Mouse (Mus musculus): Measurements from ENCODE around the gene Rffl. TPM values are rescaled to one million over a fixed set of nuclear protein-coding genes. Genes with fewer than 3 reads are reported as not detected.

Rffl gene
- total RNA-seq (2023) = 10 to 100 TPM; 59.5 to 67.4 TPM

DNA sequence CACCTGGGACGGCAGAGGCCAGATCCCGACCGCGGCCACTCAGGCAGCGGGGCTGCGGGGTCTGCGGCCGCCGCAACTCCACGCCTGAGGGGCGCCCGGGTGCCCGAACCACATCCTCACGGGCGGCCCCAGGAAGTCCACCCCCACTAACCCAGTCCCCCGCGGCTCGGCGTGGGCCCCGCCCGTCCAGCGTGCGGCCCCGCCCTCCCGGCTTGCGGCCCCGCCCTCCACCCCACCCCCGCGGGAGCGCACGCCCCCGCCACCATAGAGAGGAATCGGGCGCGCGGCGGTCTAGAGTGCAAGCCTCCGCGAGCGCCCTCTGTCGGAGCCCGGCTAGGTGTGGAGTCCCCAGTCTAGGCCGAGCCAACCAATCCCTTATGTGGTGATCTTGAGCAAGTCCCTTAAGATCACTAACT lies at the start of gene Rffl:
Gene Rffl, minus strand, starts transcription at position 180 of the 416 bp plus-strand sequence.

DNA sequence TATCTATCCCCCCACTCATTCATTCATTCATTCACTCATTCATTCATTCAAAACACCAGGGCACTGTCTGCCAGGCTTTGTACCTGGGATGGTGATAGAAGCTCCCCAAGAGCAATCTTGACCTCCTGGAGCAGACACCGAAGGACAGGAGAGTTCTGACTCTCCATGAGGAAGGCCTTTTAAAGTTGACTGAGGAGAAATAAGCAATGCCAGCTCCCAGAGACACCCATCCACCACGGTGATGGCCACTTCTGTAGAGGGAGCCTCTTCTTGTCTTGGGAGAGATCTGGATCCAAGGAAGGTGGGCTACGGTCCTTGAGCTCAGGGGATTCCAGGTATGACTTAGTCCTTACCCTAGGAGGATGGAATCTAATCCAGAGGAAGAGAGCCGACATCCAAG lies 39.2 kb upstream of the Rffl start, which contains the start of gene Unc45b:
Gene Unc45b, plus strand, starts transcription at position 301 of the 400 bp plus-strand sequence.

DNA sequence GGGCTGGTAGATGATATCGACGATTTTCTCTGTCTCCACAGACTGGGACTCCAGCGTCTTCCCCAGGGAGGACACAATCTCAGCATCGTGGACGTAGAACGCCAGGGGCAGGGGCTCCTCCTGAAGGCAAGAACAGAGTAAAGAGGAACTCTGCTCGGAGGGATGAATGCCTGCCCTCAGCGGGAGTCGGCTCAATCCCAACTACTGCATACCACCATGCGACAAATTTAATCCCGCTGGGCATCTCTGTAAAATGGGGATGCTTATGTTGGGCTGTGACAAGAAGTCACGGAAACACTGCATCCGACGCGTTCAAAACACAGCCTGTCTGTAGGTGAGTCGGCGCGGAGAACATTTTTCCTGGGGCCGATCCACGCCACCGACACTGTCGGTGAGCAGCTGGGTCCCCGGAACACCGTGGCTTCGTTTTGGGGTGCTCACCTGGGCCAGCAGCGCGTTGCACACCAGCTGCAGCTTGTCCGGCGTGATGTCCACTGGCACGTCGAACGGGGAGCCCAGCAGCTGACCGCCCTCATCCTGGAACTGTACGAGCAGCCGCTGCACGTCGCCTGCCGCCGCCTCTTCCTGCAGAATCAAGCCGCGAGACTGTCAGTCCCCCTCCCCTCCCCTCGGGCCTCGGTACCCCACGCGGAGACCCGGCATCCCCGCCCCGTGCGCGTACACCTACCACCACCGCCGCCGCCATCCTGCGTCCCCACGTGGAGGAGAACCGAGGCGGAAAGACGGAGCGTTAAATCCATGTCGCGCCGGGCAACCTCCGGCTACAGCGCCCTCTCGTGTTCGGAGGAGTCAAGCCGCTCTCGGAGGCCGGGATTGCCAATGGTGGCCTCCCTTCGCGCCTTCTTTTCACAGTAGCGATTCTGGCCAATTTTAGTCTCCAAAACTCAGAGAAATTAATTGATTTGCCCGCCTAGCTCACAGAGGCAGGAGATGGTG lies 36.9 kb upstream of the Rffl start, which contains the start of gene Nle1:
Gene Nle1, minus strand, starts transcription at position 761 of the 957 bp plus-strand sequence.

DNA sequence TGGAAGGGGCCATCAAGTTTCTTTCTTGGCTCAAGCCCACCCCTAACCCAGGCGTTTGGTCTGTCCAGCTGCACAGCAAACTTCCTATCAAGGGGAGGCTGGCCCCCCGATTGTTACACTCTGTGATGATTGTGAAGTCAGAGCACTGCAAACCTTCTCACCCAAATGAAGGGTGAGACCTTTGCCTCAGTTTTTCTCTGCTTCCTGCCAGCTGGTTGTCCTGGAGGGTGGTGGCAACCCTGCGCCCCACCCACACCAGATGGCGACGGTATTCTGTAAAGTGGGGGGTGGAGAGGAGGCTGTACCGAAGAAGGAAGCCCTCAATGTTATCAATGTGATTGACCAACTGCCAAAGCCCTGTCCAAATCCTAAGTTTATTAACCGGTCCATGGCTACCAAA lies 20.9 kb upstream of the Rffl start, which contains the start of gene Fndc8:
Gene Fndc8, plus strand, starts transcription at position 189 of the 400 bp plus-strand sequence.

DNA sequence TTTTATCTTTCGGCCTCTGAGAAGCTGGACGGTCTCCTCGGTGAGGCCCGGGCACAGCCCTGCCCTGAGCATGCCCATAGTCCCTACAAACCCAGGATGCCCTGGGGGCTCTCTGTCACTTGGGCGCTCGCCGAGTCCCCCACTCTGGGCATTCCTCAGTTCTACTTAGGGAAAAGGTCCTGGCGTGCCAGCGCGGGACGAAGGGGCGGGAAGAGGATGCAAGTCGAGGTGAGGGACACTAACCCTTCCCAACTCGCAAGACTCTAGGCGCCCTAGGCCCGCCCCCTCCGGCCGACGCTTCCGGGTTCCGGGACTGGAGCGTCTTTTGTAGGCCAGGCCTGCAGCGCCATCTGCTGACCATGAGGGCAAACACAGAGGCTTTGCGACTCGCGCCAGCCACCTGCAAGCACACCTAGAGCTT lies 19.3 kb upstream of the Rffl start, which contains the start of gene Rad51d:
Gene Rad51d, minus strand, starts transcription at position 273 of the 421 bp plus-strand sequence.

DNA sequence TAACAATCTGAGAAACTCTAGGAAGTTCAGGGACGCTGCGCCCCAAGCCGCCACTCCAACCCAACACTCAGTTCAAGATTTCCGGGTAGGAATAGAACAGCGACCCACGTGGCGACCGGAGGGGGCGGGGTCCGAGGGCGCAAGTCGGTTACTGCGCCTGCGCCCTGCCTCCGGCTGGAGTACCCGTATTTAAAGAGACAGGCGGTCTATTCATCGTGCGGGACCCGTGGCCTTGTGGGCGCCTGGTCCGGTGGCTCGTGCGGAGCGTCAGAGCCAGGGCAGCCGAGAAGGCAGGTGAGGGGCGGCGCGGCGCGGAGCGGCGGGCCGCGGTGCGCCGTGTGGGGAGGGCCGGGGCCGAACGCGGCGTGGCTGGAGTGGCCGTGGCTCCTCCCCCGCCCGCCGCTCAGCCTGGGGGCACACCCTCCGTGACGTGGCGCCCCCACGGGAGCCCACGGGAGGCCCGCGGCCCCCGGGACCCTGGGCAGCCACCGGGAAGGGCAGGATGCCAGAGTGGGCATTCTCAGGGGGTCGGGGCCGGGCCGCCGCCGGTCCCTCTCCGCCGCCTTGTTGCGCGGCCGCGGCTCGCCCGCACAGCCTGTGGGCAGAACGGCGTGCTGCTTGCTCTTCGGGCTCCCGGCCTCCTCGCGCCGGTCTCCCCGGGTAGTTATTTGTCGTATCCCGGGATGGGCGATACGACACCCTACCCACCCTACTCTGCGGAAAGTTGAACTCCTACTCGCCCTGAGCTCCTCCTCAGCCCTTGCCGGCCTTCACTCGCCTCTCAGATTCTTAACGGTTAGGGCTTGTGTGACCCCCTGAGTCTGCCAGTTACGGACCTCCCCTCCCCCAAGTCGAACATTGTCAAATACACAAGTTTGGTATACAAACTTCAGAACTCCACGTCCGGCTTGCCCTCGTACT lies 89.8 kb downstream of the Rffl start, which contains the start of gene Lig3:
Gene Lig3, plus strand, starts transcription at position 126 of the 921 bp plus-strand sequence.

DNA sequence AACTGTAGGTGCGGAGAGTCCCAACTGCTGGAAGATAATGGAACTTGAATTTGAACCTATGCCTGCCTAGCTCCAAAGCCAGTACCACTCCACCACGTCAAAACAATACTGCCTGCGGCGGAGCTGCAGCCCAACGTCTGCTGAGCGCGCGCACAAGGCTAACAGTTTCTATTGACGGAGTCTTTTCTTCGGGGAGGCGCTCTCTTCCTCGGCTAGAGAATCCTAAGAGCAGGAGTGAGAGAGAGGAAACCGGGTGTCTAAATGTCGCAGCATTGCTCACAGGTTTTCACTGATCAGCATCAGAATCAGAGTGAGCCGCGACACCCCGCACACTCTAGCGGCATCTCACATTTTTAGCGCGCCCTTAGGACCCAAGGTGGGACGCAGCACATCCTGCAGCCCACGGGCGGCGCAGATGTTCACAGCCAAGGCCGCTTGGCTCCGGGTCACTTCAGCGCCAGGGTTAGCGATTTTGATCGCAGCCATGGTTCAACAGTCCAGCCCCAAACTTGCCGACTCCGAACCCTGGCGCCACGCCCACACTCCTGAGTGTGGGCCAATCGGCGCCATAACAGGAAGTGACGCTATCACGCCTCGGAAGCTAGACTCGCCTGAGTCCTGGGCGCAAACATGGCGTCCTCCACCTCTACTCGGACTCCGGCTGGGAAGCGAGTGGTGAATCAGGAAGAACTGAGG lies 107.1 kb downstream of the Rffl start, which contains the start of the genes Cct6b and Zfp830:
Gene Cct6b, minus strand, starts transcription at position 580 of the 696 bp plus-strand sequence.
Gene Zfp830, plus strand, starts transcription at position 604 of the 696 bp plus-strand sequence.

Other genes starting within 250 kb of the Rffl start
- gene Cct6b, start 106.9 kb downstream of the Rffl start, total RNA-seq (2023) = under 1 TPM; 0.22 to 0.50 TPM
- gene Zfp830, start 106.9 kb downstream of the Rffl start, total RNA-seq (2023) = 10 to 100 TPM; 23.5 to 24.3 TPM
- 10 to 100 TPM; 20.9 to 24.6 TPM for gene Lig3, start 90.1 kb downstream of the Rffl start, total RNA-seq (2023)
- gene Rad51d, start 19.4 kb upstream of the Rffl start, total RNA-seq (2023) = 10 to 100 TPM; 14.3 to 14.4 TPM
- gene Fndc8, start 20.9 kb upstream of the Rffl start, total RNA-seq (2023) = not detected
- 1 to 10 TPM; 8.2 to 9.6 TPM for gene Nle1, start 37.2 kb upstream of the Rffl start, total RNA-seq (2023)
- not detected for gene Unc45b, start 39.3 kb upstream of the Rffl start, total RNA-seq (2023)
- 10 to 100 TPM; 21.3 to 30.5 TPM for gene Slfn5, start 80.1 kb upstream of the Rffl start, total RNA-seq (2023)
- 10 to 100 TPM; 10.2 to 13.0 TPM for gene Slfn9, start 120.6 kb upstream of the Rffl start, total RNA-seq (2023)
- 10 to 100 TPM; 12.5 to 16.4 TPM for gene Slfn8, start 149.6 kb upstream of the Rffl start, total RNA-seq (2023)
- 100 to 1,000 TPM; 303 to 331 TPM for gene Slfn2, start 193.9 kb upstream of the Rffl start, total RNA-seq (2023)
- gene Slfn1, start 245.6 kb upstream of the Rffl start, total RNA-seq (2023) = 100 to 1,000 TPM in 1 of 2 experiments, 10 to 100 TPM in 1; 98.4 to 112 TPM

Measured in neutrophil, adult 83 days (primary cell).